In the genomic region with DNA sequence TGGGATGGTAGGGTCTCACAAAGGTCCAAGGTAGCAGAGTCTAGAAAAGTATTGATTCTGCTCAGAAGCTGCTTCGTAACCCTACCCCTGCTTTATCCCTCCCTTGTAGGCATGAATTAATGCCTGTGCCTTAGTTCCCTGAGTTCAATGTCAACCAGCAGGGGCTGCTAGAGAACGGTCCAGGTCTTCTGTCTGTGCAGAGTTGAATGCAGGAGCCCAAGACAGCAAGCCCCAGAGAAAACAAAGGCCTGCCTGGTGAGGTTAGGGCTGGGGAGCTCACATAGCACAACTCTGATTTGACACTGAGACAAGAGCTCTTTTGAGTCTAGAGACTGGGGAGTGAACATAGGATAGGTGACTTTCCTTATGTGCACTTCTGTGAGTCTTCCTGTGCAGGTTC, we compare ENCODE assay signal across 11 mouse cellular contexts. TPM values are rescaled to one million over a fixed set of nuclear protein-coding genes. Genes with fewer than 3 reads are reported as not detected.
DNase-seq lines count a peak whose midpoint lies in the region; ATAC-seq lines count a peak whose summit lies in the region.
"Had no signal": no experiment of that assay in that cellular context is flagged by ENCODE, and none has a peak within 500 bp of the region (broad histone marks: within the 10 kb centered on the region; RNA-seq: fewer than 3 reads in every experiment).

No protein-coding gene starts in this region.

- no peak for ATAC-seq in heart, embryonic 11.5 days (replicated peaks; ENCODE audit: insufficient number of reproducible peaks, low FRiP score, low TSS enrichment)
- no peak for ATAC-seq in midbrain, embryonic 11.5 days (ENCODE audit: low FRiP score)
- ATAC-seq in midbrain, embryonic 15.5 days (replicated peaks): no peak
- no peak for ATAC-seq in erythroblast, adult 5-6 weeks (replicated peaks; ENCODE audit: low FRiP score, poor library complexity, severe bottlenecking)

- H3K27ac ChIP-seq in heart, embryonic 11.5 days (ENCODE audit: low read depth, low read length): no peak overlapping the region
- no peak overlapping the region for H3K27ac ChIP-seq in midbrain, embryonic 11.5 days (ENCODE audit: low read depth, low read length)
- H3K27ac ChIP-seq in midbrain, embryonic 15.5 days: no peak overlapping the region

- DNase-seq in heart, postnatal 10 days: peak; percentile 6 to 16
- peak; percentile 68 for DNase-seq in midbrain, embryonic 11.5 days (ENCODE audit: low spot score, missing footprints)
- peak; percentile 57 for DNase-seq in embryo, embryonic 11 days
- DNase-seq in thymus, postnatal 0 days (ENCODE audit: low spot score): peak; percentile 53
- DNase-seq in left cerebral cortex, adult 18-20 months (ENCODE audit: low spot score in 2 of 2): no peak
- DNase-seq: right cerebral cortex, postnatal 4 days had no signal

- no peaks in the 10 kb centered on the region for H3K36me3 ChIP-seq in heart, embryonic 11.5 days (ENCODE audit: control insufficient read depth, insufficient read depth, low read length)
- H3K36me3 ChIP-seq in midbrain, embryonic 11.5 days (ENCODE audit: control insufficient read depth, insufficient read depth, low read length): no peaks in the 10 kb centered on the region
- no peaks in the 10 kb centered on the region for H3K36me3 ChIP-seq in midbrain, embryonic 15.5 days (replicated peaks)

- H3K4me1 ChIP-seq in heart, embryonic 11.5 days (ENCODE audit: control insufficient read depth, insufficient read depth, low read length): no peaks in the 10 kb centered on the region
- no peaks in the 10 kb centered on the region for H3K4me1 ChIP-seq in midbrain, embryonic 11.5 days (ENCODE audit: control insufficient read depth, insufficient read depth, low read length)
- no peaks in the 10 kb centered on the region for H3K4me1 ChIP-seq in midbrain, embryonic 15.5 days

- H3K9me3 ChIP-seq in heart, embryonic 11.5 days (replicated peaks; ENCODE audit: control insufficient read depth, low read length): no peaks in the 10 kb centered on the region
- H3K9me3 ChIP-seq in midbrain, embryonic 11.5 days (ENCODE audit: control insufficient read depth, low read length): no peaks in the 10 kb centered on the region
- H3K9me3 ChIP-seq in midbrain, embryonic 15.5 days: no peaks in the 10 kb centered on the region

- no peak overlapping the region for H3K4me3 ChIP-seq in heart, embryonic 11.5 days (ENCODE audit: low read depth, low read length)
- H3K4me3 ChIP-seq in midbrain, embryonic 11.5 days (ENCODE audit: low read depth, low read length): no peak overlapping the region
- no peak overlapping the region for H3K4me3 ChIP-seq in midbrain, embryonic 15.5 days

- intact Hi-C loops in heart, postnatal 10 days (cut with DNase I): no loop called here

- no peaks in the 10 kb centered on the region for H3K27me3 ChIP-seq in heart, embryonic 11.5 days (ENCODE audit: control insufficient read depth, insufficient read depth, low read length)
- no peaks in the 10 kb centered on the region for H3K27me3 ChIP-seq in midbrain, embryonic 11.5 days (ENCODE audit: control insufficient read depth, insufficient read depth, low read length)
- H3K27me3 ChIP-seq in midbrain, embryonic 15.5 days (replicated peaks): no peaks in the 10 kb centered on the region; the same call in 1 of the 2 replicates

- no peak overlapping the region for H3K4me2 ChIP-seq in heart, embryonic 11.5 days
- no peak overlapping the region for H3K4me2 ChIP-seq in midbrain, embryonic 11.5 days
- no peak overlapping the region for H3K4me2 ChIP-seq in midbrain, embryonic 15.5 days

- 45% methylated on average over 2 of the region's 2 CpGs for WGBS in heart, embryonic 11.5 days (ENCODE audit: insufficient replicate concordance)
- 53% methylated on average over 2 of the region's 2 CpGs for WGBS in midbrain, embryonic 11.5 days
- WGBS in midbrain, embryonic 15.5 days: 41% methylated on average over 2 of the region's 2 CpGs

- no peak overlapping the region for H3K9ac ChIP-seq in heart, embryonic 11.5 days (ENCODE audit: low read depth, low read length)
- no peak overlapping the region for H3K9ac ChIP-seq in midbrain, embryonic 11.5 days (ENCODE audit: low read length)
- H3K9ac ChIP-seq in midbrain, embryonic 15.5 days: no peak overlapping the region

RNA-seq across cellular contexts. Expression of a gene that starts 56.6 kb away (rescaled TPM):
- total RNA-seq in heart, postnatal 10 days (2021): not detected
- 0.11 TPM in 1 of 2 replicates, not detected in the other for polyA plus RNA-seq in heart, embryonic 11.5 days (2014; fragmentation: Nextera tagmentation; extraction: Ambion mirVana)
- polyA plus RNA-seq in midbrain, embryonic 11.5 days (2014; fragmentation: Nextera tagmentation; extraction: Ambion mirVana): 18.7 and 20.7 TPM in 2 replicates
- 1.6 and 2.7 TPM in 2 replicates for polyA plus RNA-seq in midbrain, embryonic 15.5 days (2015; fragmentation: Nextera tagmentation; extraction: Ambion mirVana)
- polyA plus RNA-seq in thymus, postnatal 0 days (2015; fragmentation: Nextera tagmentation; extraction: Ambion mirVana): 0.09 and 0.29 TPM in 2 replicates
- not detected in 2 replicates for total RNA-seq in erythroblast, adult 5-6 weeks (2015; ENCODE audit: low replicate concordance)
- total RNA-seq in erythroblast, adult 5-6 weeks (2017; ENCODE audit: low replicate concordance): not detected in 2 replicates
- total RNA-seq in left cerebral cortex, adult 18-20 months (2021): not detected
- polyA plus RNA-seq: heart, embryonic 14.5 days; limb, embryonic 11.5 days had no signal

Comparison
In these comparisons a context has a peak if more than half of its experiments do, and no peak if none do; other contexts are left out.
1. DNase-seq: peak in heart, postnatal 10 days (2 of 2), midbrain, embryonic 11.5 days (single experiment), embryo, embryonic 11 days (single experiment) and thymus, postnatal 0 days (single experiment); none in left cerebral cortex, adult 18-20 months (0 of 2).